Mouse (Mus musculus) spleen, postnatal 4 days (tissue): ENCODE data around the gene Sema5a.

Experiments used
- DNase-seq, 2 experiments: peaks; one replicate each; pipeline ENCODE4 v3.0.0; 2022; ENCODE audit warnings: low spot score in 2 of 2

Gene Sema5a

DNA sequence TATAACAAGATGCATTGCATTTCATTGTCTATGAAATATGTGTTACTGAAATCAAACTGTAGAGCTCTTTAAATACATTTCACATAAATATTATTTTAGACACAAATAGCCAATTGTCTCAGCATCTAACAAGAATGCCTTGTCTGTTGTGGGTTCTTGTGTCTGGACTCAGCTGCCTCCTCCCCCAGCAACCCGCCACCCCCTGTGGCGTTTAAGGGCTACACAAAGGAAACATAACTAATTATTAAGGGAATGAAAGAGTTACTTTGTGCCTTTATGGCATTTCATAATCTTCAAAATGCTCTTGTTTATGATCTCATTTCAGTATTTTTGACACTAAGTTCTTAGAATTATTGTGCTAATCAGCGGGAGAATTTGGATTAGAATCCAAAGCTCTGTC is 298.6 kb downstream of the Sema5a start:
- no peak for DNase-seq

GRCm38 (mm10) chr15:32545455-32545854 is 300.8 kb downstream of the Sema5a start:
- no peak for DNase-seq

DNA sequence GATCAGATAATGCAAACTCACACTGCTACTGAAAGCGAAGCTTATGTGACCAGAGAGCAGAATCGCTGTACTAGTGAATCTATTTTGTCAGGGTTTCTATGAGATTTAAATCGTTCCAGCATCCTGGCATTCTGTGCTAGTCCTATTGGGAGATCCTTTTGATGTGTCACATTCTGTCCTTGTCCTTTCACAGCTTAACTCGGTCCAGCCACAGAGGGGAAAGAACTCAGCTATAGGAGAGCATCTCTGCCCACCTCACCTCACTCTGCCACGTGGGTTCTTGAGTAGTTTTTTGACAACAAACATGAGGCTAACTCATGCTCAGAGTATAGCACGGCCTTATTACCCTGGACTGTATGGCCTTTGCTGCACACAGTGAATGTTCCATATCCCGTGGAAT is 302.1 kb downstream of the Sema5a start:
- DNase-seq = no peak

DNA sequence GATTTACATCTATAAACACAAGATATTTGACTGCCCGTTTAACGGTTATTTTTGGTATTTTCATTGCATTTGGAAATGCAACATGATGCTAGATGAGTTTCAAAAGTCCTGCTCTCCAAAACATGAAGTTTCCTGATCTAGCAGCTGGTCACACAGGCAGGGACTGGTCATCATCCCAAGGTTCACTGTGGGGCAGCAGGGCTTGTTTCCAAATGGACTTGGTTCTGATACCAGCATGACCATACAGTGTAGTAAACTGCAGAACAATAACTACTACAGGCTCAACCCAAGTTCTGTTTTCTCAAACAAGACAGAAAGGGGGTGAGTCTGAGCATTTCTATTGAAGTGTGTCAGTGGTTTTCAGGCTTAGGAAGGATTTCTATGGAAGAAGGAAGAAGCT is 314.3 kb downstream of the Sema5a start:
- DNase-seq = no peak

DNA sequence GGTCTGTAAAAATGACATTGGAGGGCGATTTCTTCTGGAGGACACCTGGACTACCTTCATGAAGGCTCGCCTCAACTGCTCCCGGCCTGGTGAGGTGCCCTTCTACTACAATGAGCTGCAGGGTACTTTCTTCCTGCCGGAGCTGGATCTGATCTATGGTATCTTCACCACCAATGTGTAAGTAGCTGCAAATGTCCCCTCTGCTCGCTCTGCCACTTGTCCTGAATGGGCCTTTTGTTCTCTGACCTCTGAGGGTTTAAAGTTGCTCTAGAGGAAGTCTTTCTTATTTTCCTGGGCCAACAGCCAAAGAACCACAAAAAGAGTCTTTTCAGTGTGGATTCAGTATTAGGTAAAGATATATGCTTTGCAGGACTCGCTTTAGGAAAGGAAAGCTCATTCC is 318.0 kb downstream of the Sema5a start:
- no peak for DNase-seq

- no peak for DNase-seq
Measured at GRCm38 (mm10) chr15:32568181-32568857, 323.7 kb downstream of the Sema5a start.

GRCm38 (mm10) chr15:32568858-32569387 is 324.3 kb downstream of the Sema5a start:
- no peak for DNase-seq

GRCm38 (mm10) chr15:32574327-32574726 is 329.7 kb downstream of the Sema5a start:
- no peak for DNase-seq

DNA sequence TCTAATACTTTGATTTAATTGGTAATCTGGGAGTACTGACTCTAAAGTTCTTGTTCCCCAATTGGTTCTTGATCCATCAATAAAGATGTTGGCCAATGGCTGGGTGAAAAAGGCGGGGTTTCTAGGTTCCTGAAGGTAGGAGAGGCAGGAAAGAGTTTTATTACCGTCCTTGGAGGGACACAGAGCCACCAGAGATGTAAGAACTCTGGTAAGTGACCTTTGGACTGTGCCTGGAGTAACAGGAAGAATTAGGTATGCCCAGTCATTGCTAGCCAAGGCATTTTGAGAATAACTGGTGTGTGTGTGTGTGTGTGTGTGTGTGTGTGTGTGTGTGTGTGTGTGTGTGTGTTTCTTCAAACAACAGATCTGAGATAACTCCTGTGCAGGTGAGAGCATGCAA is 330.6 kb downstream of the Sema5a start:
- DNase-seq = no peak

DNA sequence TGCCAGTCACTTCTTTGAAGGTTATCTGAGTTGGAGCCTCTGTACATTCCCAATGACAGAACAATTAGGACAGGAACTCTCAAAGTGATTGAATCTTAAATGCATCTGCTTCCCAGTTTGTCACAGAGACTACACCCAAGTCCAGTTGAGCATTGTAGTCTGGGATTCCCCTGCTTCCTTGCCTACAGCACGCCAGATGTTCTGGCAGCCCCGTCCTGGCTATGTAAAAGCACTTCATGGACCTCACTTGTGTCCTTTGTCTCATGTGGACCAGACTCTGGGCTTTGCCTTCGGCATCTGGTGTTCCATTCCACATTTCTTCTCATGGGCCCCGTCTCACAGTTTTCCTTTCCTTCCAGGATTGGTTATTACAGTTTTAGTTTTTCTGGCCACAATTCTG is 334.7 kb downstream of the Sema5a start:
- DNase-seq = no peak

DNA sequence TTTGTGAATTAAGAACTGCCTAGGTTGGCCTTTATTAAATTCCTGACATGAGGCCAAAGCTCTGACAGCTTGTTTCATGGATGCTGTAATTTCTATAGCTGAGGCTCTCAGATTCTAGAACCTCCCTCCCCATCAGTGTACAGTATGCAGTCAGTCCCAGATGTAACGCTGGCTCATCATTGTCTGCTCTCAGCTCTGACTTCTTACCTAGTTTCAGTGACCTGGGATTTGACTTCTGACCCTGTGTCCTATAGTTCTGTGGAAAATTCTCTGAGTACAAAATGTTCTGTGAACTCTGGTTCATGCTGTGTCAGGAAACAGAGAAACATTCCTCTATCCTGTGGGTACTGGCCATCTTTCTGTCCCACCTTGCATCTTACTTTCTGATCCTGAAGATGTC is 346.0 kb downstream of the Sema5a start:
- DNase-seq = no peak

DNA sequence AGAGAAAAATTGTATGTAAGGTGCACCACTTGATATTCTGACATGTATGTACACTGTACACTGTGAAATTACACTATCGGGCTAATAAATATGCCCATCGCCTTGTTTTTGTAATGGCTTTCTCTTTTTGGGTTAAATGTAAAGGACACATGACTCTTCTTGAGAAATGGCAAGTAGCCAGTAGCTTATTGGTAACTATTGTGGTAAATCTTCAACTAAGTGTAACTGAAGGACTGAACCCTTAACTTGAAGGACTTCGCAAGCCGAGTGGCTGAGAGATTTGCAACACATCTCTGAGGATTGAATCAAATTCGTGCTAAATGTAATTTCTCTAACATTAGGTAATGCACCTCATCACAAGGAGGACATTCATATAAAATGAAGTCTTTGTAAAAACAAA is 349.1 kb downstream of the Sema5a start:
- no peak for DNase-seq

GRCm38 (mm10) chr15:32596574-32596973 is 352.0 kb downstream of the Sema5a start:
- no peak for DNase-seq

DNA sequence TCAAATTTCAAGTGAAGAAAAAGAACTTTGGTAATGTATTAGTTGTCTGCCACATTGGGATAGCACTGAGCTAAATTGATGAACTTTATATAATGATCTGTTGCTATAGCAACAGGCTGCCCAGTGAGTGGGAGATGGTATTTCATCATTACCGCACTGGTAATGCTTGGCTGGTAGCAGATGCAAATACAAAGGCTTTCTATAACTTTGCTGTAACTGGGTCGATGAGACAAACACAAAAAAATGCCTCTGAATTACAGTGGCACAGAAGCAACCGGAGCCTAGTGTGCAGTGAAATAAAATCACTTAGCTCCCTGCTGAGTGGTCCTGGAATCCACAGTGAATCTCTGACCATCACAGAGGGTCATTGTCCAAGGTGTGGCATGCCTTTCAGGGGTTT is 352.6 kb downstream of the Sema5a start:
- DNase-seq = no peak

DNA sequence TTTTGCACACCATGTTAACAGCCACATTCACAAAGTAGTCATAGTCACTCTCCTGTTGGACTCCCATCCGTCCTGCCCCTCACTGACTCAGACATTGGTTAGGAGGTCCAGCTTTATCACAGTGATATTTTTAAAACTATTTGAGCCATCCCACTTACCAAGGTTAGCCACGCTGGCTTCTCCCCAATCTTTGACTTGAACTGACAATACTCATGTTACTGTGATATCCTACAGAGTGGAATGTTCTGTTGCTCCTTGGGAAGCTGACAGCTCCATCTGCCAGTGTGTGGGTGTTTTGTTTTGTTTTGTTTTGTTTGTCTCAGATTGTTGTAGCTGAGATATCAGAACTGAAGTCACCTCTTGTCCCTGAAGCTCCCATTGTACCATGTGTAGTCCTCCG is 362.6 kb downstream of the Sema5a start:
- no peak for DNase-seq

DNA sequence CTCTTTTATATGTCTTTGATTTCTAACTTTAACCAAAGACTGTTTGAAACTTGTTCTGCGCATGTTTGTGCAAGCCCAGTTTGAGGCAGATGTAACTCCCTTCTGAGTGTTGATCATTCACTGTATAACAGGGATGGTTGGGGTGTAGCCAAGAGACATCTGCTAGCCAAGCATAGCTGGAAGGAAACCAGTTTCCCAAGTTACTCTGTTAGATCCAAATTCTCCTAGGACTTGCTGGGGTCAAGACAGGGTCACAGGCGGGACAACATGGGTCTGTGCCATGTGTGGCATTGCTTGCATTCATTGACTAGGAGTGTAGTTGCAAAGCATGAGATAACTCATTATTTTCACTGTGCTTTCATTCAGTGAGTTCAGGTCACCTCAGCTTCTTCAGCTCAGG is 366.2 kb downstream of the Sema5a start:
- DNase-seq = no peak

DNA sequence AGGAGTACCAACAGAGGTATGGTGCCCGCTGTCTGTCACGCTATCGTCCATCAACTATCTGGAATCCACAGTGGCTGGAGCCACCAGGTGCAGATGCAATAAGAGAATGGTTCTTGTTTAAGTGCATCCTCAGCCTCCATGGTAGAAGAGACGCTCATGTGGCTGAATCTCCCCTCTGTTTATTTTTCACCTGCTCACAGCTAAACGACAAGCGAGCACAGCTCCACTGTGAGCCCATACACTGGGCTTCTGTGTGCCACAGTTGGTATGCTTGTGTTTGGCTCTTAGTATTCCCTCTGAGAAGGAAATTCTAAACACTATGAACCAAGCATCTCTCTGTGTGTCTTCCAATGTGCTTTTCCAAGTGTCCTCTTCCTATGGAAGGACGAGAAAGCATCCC is 366.6 kb downstream of the Sema5a start:
- DNase-seq = no peak

GRCm38 (mm10) chr15:32613718-32614117 is 369.1 kb downstream of the Sema5a start:
- no peak for DNase-seq

GRCm38 (mm10) chr15:32615773-32616172 is 371.2 kb downstream of the Sema5a start:
- DNase-seq = no peak

DNA sequence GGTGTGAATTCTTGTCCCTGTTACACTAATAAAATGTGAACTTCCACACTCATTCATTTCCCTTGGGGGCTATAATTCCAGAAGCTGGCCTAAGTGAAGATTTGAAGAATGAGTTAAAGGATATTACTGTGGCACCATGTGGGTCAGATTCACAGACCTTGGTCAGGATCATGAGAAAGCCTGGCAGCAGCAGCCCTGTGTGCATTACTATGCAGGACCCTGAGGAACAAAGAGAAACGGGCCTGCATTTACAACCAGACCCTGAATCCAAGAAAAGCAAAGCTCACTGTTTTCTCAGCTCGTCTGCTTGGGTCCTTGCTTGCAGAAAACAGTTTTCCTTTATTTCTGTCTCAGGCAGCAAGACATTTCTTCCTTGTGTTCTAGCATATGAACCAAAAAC is 374.6 kb downstream of the Sema5a start:
- no peak for DNase-seq

DNA sequence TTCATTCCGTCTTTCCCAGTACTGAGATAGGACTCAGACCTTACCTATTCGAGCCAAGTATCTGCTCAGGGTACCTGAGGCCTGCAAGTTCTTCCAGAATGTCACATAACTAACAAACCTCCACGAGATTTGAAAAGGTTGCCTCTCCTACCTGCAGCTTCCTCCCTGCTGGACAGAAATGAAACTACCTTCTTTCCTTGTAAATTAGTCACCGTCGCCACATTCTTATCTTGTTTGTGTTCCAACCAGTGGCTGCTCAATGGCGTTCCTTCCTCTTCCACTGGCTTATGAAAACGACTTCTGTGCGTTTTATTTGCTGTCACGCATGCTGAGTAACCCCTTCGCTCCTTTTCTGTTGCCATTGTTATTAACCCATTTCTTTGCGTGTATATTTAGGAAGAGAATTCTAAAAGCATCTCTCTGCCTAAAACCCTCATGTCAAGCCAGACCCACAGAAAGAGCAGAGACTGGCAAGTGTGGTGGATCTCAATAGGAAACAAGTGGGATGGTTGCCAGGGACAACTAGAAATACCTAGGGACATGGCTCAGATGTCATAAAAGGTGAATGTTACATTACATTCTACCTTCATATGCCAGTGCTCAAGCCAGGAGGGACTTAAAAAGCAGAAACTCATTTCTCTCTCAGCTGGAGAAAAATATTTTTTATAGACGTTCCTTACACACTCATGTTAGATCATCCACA is 378.6 kb downstream of the Sema5a start:
- DNase-seq = no peak

DNA sequence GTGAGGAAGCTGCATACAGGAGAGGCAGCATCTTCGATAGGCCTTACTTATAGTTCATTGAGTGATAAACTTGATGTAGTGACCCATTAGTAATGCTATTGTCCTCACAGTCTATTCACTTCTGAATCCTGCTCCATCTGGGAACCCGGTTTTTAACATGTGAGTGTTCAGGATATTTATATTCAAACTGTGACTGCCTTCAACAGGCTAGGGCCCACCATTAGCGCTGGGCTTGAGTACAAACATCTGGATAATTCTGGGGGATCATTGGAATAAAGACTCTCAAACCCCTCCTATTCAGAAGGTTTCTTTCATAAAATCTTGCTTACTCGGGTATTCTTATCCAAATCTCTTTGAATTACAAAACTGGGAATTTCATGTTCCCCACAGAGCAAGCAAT is 379.5 kb downstream of the Sema5a start:
- no peak for DNase-seq

DNA sequence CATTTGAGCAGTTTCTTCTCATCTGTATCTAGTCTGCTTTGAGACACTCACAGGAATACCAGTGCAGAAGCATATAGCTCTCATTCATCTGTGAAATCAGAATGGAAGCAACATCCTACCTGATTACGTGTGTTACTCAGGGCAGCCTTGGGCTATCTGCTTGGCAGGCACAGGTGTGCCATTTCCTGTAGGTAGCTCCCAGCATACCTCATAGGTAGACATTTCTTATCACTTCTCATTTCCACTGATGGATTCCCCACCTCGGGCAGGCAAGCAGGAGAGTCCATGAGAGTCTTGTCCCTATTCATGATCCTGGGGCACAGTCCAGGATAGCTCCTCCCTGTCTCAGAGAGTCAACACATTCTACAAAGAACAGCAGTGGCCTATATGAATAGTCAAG is 381.4 kb downstream of the Sema5a start:
- DNase-seq = no peak

DNA sequence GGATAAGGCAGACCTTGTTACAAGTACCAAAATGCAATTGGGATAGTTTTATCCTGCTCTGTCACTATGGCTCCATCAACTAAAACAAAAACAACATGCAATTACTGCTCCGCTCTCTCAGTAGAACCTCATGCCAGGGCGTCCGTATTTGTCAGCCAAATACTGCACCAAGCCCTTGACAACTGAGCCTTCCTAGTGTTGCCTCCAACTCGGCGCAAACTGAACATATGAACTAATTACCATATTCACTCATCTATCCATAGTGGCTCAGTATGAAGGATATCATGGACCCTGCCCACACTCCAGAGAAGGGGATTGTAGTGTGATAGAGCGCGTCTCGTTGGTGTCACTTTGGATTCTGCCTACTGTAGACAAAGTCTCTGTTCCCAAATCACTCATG is 389.1 kb downstream of the Sema5a start:
- no peak for DNase-seq
